Mouse (Mus musculus) ES-E14 (cell line): Measurements from ENCODE around the gene Batf.

ENCODE experiments used
- HCFC1 ChIP-seq: IDR thresholded peaks from 2 replicates; pipeline ENCODE4 v1.6.1; 2012; ENCODE audit warnings: low read length, inconsistent platforms, borderline replicate concordance; ENCODE audit not compliant: insufficient read depth
- MAFK ChIP-seq: IDR thresholded peaks from 2 replicates; pipeline ENCODE4 v1.6.1; 2014; ENCODE audit warnings: mild to moderate bottlenecking, low read depth, low read length, inconsistent platforms; ENCODE audit not compliant: insufficient read depth
- ZC3H11A ChIP-seq: IDR thresholded peaks from 2 replicates; pipeline ENCODE4 v1.6.1; 2012; ENCODE audit warnings: low read depth, mild to moderate bottlenecking, inconsistent platforms, low read length, borderline replicate concordance
- ZNF384 ChIP-seq: IDR thresholded peaks from 2 replicates; pipeline ENCODE4 v1.6.1; 2012; ENCODE audit warnings: low read depth, low read length, inconsistent platforms

GRCm38 (mm10) chr12:85752116-85752515, 65.6 kb downstream of the Batf start:
- TF ChIP-seq HCFC1 (no peak), ZNF384 (no peak), ZC3H11A (no peak), MAFK (no peak)
